Mouse (Mus musculus): ENCODE measurements around the gene Snx21. TPM values are rescaled to one million over a fixed set of nuclear protein-coding genes. Genes with fewer than 3 reads are reported as not detected.
A peak's percentile ranks its signal among the peaks of the same experiment; 100 is the strongest.

Gene Snx21
- total RNA-seq, 1 experiment from 2014 or later = 1.6 TPM

DNA sequence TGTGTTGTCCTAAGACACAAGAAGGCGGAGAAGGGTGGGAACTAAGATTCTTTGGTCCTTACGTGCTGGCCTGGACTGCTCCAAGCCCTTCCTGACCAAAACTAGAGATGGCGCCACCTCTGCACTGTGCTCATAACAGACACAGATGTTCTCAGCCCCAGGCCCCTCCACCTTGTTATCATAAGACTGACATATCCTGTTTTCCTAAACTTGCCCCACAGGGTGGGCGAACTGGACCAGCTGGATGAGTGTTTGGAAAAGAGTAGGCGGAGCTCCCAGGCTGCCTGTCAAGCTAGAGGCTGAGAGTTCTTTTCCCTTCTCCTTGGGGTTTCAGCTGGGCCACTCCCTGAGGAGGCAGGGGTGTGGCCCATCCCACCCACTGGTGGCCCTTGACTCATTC is 32.1 kb downstream of the Snx21 start:
- ATAC-seq (ENCODE audit: extremely low read depth, insufficient number of reproducible peaks, low FRiP score, poor library complexity, severe bottlenecking) = no peak

DNA sequence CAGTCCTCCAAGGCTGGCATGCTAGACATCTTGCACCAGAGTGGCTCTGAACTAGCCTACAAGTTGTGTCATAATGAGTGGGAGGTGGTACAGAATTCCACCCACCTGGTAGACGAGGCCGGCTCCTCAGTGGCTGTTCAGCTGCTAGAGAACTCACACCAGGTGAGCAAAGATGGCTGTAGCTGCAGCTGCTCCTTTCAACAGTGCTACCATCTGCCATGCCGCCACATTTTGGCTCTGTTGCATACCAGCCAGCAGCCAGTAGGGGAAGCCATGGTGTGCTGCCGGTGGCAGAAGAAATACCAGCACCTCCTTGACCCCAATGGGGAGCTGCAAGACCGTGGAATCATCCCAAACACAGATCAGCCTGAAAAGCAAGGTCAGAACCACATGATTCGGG is 35.4 kb downstream of the Snx21 start:
- no peak for ATAC-seq (ENCODE audit: extremely low read depth, insufficient number of reproducible peaks, low FRiP score, poor library complexity, severe bottlenecking)

DNA sequence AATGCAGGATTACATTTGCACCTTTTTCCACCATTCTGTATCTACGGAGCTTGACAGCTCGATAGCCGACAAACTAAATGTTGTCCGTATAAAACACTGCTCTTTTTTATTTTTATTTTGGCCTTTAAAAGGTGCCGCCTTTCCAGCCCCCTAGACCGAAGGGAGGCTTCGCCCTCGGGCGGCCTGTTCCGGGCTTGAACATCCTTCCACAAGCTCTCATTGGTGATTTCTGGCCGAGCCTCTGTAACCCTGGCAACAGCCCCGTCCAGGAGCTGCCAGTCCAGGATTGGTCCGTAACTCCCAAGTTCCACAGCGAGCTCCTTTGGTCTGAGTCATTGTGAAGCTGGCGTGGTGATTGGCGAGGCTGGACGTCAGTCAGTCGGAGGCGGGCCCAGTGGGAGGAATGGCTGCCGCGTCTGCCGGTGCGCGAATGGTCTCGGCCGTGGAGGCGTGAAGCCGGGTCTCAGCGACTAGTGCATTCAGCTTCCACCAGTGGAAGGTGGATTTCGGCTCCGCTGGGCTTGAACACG is 37.1 kb downstream of the Snx21 start, which contains the start of gene Zswim1:
Zswim1 (plus strand) TSS at position 51 of the 530 bp plus-strand sequence.
- peak; percentile 98 for ATAC-seq (ENCODE audit: extremely low read depth, insufficient number of reproducible peaks, low FRiP score, poor library complexity, severe bottlenecking)

DNA sequence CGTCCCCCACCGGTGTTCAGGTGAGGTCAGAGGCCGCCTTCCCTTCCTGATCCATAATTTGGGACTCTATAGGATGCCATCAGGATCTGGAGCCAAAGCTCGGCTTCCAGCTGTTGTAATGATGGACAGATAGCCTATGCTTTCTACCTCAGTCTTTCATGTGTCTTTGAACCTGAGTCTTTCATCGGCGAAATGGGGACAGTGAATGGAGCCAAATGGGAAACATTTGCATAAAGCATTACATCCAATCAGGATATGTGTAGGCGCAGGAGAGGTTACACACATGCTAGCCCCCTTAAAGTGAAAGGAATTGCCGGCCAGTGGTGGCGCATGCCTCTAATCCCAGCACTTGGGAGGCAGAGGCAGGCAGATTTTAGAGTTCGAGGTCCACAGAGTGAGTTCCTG is 37.6 kb downstream of the Snx21 start:
- ATAC-seq (ENCODE audit: extremely low read depth, insufficient number of reproducible peaks, low FRiP score, poor library complexity, severe bottlenecking) = no peak

DNA sequence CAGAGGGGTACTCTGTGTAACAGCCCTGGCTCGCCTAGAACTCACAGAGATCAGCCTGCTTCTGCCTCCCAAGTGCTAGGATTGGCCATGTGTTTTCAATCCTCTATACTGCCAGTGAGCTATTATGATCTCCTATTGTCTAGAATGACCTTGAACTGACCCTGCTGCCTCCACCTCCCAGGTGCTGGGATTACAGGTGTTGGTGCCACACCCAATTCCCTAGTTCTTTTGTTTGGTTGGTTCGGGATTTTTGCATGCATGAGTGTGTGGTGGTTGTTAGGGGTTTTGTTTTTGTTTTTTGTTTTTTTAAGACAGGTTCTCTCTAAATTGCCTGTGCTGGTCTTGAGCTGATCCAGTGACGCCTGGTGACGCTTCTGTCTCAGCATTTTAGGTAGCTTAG is 38.3 kb downstream of the Snx21 start:
- no peak for ATAC-seq (ENCODE audit: extremely low read depth, insufficient number of reproducible peaks, low FRiP score, poor library complexity, severe bottlenecking)

DNA sequence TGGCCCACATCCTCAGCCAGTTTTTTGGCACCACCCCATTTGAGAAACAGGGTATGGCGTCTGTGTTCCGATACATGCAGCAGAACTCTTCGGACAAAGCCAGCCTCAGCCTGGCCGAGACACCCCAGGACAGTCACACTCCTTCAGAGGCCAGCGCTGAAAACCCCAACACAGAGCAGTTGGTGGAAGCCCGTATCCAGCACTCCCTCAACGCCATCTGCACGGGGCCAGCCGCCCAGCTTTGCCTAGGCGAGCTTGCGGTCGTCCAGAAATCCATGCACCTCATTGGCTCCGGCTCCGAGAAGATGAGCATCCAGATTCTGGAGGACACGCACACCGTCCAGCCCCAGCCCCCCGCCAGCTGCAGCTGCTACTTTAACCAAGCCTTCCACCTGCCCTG is 39.9 kb downstream of the Snx21 start:
- no peak for ATAC-seq (ENCODE audit: extremely low read depth, insufficient number of reproducible peaks, low FRiP score, poor library complexity, severe bottlenecking)

DNA sequence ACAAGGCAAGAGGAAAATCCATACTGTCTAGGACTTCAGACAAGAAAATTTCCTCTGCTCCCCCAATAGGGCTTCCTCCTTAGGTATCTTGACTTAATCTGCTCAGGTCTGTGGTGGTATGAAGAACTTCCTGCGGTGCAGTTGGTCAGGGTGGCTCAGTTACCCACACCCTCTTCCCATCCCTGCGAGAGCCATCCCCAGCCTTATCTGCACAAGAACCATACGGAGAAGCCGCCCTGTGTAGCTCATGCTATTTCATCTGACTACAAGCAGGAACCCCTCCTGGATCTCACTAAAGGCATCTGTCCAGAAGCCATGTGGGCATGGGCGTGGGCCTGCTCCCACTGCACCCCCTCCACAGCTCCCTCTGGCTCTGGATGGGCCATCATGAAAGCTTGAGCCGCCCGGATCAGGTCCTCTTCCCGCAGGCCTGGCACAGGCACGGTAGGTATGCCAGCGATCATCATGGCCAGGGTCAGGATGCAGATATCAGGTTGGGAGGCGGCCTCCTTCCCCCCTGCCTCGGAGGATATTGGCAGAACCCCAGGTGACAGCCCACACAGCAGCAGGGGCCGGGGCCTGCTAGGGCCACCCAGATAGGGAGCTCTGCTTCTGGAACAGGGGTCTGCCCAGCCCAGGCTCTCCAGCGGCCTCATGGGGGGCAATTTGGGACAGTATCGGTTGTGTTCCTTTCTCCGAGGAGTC is 41.7 kb downstream of the Snx21 start:
- ATAC-seq (ENCODE audit: extremely low read depth, insufficient number of reproducible peaks, low FRiP score, poor library complexity, severe bottlenecking) = no peak

DNA sequence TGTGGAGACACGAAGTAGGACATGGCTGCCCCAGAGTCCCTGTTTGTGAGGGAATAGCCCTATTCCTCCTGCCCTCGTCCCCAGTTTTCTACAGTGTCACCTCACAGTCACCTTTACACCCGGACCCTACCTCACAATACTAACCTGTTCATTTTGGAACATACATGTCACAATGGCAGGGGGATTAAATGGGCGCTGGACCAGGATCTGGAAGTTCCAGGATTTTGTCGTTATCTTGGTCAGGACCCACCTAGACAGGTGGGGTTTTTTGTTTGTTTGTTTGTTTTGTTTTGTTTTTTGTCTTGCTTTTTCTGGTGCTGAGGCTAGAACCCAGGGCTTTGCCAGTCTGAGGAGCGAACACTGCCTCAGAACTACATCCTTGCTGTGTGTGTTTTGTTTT is 42.8 kb downstream of the Snx21 start, which contains the start of gene Spata25:
Spata25 (minus strand) TSS at position 101 of the 400 bp plus-strand sequence.
- ATAC-seq (ENCODE audit: extremely low read depth, insufficient number of reproducible peaks, low FRiP score, poor library complexity, severe bottlenecking) = no peak

DNA sequence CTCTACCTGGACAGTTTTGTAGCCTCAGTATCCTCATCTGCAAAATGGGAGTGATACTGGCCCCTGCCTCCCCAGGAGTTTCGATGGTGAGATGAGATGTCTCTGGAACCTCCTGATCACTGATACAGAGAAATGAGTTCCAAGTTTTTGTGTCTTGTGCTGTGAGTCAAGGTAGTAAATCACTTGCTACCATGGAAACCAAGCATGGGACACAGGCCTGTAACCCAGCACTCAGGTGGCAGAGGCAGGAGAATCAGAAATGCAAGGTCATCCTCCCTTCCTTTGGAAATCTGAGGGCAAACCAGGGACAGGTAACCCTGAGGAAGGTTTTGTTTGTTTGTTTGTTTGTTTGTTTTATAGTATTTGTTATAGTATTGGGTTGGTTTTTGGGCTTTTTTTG is 43.5 kb downstream of the Snx21 start:
- ATAC-seq (ENCODE audit: extremely low read depth, insufficient number of reproducible peaks, low FRiP score, poor library complexity, severe bottlenecking) = no peak

DNA sequence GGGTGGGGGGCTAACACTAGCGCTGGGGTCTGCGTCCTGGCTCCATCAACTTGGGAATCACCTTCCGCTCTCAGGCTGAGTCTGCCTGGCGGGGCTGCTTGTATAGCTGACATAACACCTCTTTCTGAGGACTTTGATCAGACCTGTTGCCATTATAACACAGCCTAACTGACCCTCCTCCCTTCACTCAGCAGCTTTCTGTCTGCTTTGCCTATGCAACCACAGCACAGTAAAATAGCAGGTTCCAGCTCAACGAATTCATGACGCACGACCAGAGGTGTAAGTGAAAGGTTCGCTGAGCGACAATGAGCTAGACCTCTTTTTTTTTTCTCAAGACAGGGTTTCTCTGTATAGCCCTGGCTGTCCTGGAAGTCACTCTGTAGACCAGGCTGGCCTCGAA is 45.4 kb downstream of the Snx21 start:
- ATAC-seq (ENCODE audit: extremely low read depth, insufficient number of reproducible peaks, low FRiP score, poor library complexity, severe bottlenecking) = no peak

DNA sequence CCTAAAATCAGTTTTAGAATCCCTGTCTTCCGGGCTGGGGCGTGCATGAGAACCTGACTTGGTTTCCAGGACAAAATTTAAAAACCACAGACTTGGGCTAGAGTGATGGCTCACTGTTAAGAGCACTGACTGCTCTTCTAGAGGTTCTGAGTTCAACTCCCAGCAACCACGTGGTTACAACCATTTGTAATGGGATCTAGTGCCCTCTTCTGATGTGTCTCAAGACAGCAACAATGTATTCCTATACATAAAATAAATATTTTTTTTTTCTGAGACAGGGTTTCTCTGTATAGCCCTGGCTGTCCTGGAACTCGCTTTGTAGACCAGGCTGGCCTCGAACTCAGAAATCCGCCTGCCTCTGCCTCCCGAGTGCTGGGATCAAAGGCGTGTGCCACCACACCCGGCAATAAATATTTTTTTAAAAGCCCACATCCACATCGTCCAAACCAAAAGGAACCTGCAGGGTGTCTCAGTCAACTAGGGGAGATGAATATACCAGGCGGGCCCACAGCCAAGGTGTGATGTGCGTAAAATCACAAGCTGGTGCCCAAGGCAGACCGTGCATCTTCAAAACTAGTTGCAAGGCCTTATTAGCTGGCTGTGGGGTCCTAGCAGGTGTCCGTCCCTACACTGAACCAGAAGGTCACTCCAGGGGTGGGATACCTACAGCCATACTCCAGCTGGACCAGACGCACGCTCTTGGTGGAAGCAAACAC is 46.6 kb downstream of the Snx21 start:
- ATAC-seq (ENCODE audit: extremely low read depth, insufficient number of reproducible peaks, low FRiP score, poor library complexity, severe bottlenecking) = no peak

DNA sequence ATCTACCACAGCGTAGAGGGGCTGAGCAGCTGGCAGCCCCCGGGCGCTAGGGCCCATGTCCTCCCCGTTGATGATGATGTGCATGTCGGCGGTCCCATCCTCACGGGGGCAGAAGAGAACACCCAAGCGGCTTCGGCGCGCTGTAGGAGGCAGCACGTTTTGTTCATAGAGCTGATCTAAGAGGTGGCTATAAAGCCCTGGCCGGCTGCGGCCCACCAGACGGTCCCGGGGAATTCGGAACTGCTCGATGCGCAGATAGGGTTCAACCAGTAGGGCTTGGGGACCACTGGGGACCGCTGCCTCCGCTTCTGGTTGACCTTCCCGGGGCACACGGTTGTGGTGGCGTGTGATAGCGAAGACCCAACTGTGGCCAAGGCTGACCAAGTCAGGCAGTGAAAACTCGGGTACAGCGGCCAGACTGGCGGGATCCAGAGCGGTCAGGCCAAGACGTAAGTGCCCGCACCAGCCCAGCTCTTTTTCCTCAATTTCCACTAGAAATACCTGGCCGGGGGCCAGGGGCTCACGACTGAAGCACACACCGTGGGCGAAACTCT is 47.2 kb downstream of the Snx21 start, which contains the start of gene Ctsa:
Ctsa (plus strand) TSS at position 126 of the 554 bp plus-strand sequence.
- peak; percentile 75 for ATAC-seq (ENCODE audit: extremely low read depth, insufficient number of reproducible peaks, low FRiP score, poor library complexity, severe bottlenecking)

DNA sequence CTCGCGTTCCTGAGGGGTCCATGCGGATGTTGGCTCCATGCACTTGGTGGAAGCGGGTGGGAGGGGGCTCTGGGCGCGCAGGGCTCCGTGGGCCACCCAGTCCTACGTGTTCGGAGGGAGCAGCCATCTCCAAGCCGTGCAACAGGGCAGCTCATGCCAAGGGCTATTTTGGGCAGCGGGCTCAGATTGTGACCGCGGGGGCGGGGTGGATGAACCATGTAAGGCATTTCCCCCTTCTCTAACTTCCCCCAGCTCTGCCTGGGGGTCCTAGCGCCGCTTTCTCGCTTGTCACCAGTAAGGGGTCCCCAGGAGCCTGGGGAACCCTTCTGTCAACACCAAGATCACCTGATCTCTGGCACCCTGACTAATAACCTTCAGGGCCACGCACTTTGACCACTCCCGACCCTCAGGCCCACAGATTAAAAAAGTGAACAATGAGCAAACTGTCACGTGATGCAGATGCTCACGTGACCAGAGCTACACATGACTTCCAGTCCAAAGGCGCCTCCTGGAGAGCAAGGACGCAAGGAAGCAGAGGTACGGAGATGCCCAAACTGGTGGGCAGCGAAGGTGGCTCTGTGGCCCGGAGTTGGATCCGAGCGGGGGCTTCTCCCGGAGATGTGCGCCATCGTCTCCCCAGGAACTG is 47.8 kb downstream of the Snx21 start, which contains the start of gene Neurl2:
Neurl2 (minus strand) TSS at position 143 of the 646 bp plus-strand sequence.
- peak; percentile 37 for ATAC-seq (ENCODE audit: extremely low read depth, insufficient number of reproducible peaks, low FRiP score, poor library complexity, severe bottlenecking)

DNA sequence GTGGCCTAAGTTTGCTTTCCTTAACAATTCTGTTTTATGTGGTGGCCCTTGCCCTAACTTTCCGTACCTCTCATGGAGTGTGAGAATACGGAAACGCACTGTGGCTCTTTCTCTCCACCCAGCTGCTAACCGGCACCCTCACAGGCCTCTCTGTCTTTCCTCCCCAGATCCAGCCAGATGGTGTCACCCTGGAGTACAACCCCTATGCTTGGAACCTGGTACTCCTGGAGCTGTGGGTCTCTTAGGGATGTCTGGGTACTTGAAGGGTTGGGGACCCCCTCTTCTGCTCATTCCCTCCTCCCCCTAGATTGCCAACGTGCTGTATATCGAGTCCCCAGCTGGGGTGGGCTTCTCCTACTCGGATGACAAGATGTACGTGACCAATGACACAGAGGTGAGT is 48.9 kb downstream of the Snx21 start:
- ATAC-seq (ENCODE audit: extremely low read depth, insufficient number of reproducible peaks, low FRiP score, poor library complexity, severe bottlenecking) = no peak

DNA sequence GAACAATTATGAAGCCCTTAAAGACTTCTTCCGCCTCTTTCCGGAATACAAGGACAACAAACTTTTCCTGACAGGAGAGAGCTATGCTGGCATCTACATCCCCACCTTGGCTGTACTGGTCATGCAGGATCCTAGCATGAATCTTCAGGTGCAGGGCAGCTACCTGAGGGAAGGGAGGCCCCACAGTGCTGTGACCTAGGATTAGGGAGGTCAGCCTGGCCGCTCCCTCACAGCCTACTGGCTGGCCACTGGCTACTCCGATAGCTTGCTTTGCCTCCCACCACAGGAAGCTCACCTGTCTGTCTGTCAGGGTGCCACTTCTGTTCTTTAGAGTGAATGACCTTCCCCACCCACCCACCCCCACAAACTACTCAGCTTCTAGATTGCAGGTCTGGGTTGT is 49.5 kb downstream of the Snx21 start:
- no peak for ATAC-seq (ENCODE audit: extremely low read depth, insufficient number of reproducible peaks, low FRiP score, poor library complexity, severe bottlenecking)

Other genes starting within 250 kb of the Snx21 start
- not detected in 2 replicates for gene Wfdc2, start 223.4 kb upstream of the Snx21 start, total RNA-seq (2017)
- not detected in 2 replicates for gene Spint3, start 212.4 kb upstream of the Snx21 start, total RNA-seq (2017)
- not detected in 2 replicates for gene Wfdc6a, start 200.4 kb upstream of the Snx21 start, total RNA-seq (2017)
- not detected in 2 replicates for gene Eppin, start 192.2 kb upstream of the Snx21 start, total RNA-seq (2017)
- gene Wfdc6b, start 172.3 kb upstream of the Snx21 start, total RNA-seq (2017) = not detected in 2 replicates
- not detected in 2 replicates for gene Wfdc8, start 172.2 kb upstream of the Snx21 start, total RNA-seq (2017)
- gene Wfdc16, start 147.0 kb upstream of the Snx21 start, total RNA-seq (2017) = not detected in 2 replicates
- not detected in 2 replicates for gene Wfdc10, start 129.8 kb upstream of the Snx21 start, total RNA-seq (2017)
- gene Wfdc9, start 129.2 kb upstream of the Snx21 start, total RNA-seq (2017) = not detected in 2 replicates
- not detected in 2 replicates for gene Wfdc11, start 111.7 kb upstream of the Snx21 start, total RNA-seq (2017)
- not detected in 2 replicates for gene Wfdc13, start 100.7 kb upstream of the Snx21 start, total RNA-seq (2017)
- gene Spint4, start 87.3 kb upstream of the Snx21 start, total RNA-seq (2017) = not detected in 2 replicates
- gene Spint5, start 70.5 kb upstream of the Snx21 start, total RNA-seq (2017) = not detected in 2 replicates
- gene Wfdc3, start 39.9 kb upstream of the Snx21 start, total RNA-seq (2017) = 0.58 TPM in 1 of 2 replicates, not detected in the other
- 20.0 and 26.7 TPM in 2 replicates for gene Dnttip1, start 39.8 kb upstream of the Snx21 start, total RNA-seq (2017)
- 2.8 and 3.7 TPM in 2 replicates for gene Ube2c, start 15.9 kb upstream of the Snx21 start, total RNA-seq (2017)
- gene Tnnc2, start 5.9 kb upstream of the Snx21 start, total RNA-seq (2017) = not detected in 2 replicates
- 35.4 and 39.3 TPM in 2 replicates for gene Acot8, start 19.1 kb downstream of the Snx21 start, total RNA-seq (2017)
- gene Zswim3, start 19.3 kb downstream of the Snx21 start, total RNA-seq (2017) = 3.8 and 3.9 TPM in 2 replicates
- gene Zswim1, start 36.9 kb downstream of the Snx21 start, total RNA-seq (2017) = 1.8 and 2.9 TPM in 2 replicates
- not detected in 2 replicates for gene Spata25, start 42.7 kb downstream of the Snx21 start, total RNA-seq (2017)
- 314 and 340 TPM in 2 replicates for gene Ctsa, start 47.0 kb downstream of the Snx21 start, total RNA-seq (2017)
- gene Neurl2, start 47.6 kb downstream of the Snx21 start, total RNA-seq (2017) = 1.4 and 4.1 TPM in 2 replicates
- gene Pltp, start 71.9 kb downstream of the Snx21 start, total RNA-seq (2017) = 8.0 and 11.2 TPM in 2 replicates
- 59.3 and 66.9 TPM in 2 replicates for gene Pcif1, start 93.5 kb downstream of the Snx21 start, total RNA-seq (2017)
- 28.2 and 30.4 TPM in 2 replicates for gene Zfp335, start 125.9 kb downstream of the Snx21 start, total RNA-seq (2017)
- 611 and 622 TPM in 2 replicates for gene Mmp9, start 155.0 kb downstream of the Snx21 start, total RNA-seq (2017)
- gene Slc12a5, start 175.0 kb downstream of the Snx21 start, total RNA-seq (2017) = 0.98 and 1.7 TPM in 2 replicates
- 43.1 and 51.1 TPM in 2 replicates for gene Ncoa5, start 249.0 kb downstream of the Snx21 start, total RNA-seq (2017)

Measured in neutrophil, adult 5-6 weeks (primary cell).